Mouse (Mus musculus) CD4-positive, CD25-positive, alpha-beta regulatory T cell, adult 4 months (primary cell): ENCODE results near the gene Cyb561. TPM values are rescaled to one million over a fixed set of nuclear protein-coding genes. Genes with fewer than 3 reads are reported as not detected.

Experiments
- ATAC-seq: one replicate; pipeline ENCODE4 v1.8.0; 2017
- polyA plus RNA-seq, 2 experiments: library from polyadenylated mRNA; unstranded; fragments of 100-300 nt; shearing (Covaris generic); gene quantifications; one replicate each; pipeline ENCODE4 v1.2.1; 2017

Cyb561 gene
- polyA plus RNA-seq, 2 experiments from 2014 or later, result 0.48 to 1.7 TPM

DNA sequence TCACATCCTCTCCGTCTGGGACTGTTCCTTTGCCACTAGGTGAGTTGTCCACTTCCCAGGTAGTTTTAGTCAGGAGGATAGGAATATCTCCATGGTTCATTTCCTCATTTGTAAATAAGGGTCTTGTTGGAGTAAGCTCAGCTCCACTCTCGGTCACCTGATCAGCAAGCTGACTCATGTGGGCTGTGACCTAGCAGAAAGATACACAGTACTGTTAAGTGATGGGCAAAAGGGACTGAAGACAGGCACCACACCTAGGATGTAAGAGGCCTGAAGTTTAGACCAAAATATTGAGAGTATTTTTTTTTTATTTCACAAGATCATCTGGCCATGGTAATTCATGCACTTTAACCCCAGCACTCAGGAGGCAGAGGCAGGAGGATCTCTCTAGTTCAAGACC is 32.3 kb downstream of the Cyb561 start:
- no peak for ATAC-seq

DNA sequence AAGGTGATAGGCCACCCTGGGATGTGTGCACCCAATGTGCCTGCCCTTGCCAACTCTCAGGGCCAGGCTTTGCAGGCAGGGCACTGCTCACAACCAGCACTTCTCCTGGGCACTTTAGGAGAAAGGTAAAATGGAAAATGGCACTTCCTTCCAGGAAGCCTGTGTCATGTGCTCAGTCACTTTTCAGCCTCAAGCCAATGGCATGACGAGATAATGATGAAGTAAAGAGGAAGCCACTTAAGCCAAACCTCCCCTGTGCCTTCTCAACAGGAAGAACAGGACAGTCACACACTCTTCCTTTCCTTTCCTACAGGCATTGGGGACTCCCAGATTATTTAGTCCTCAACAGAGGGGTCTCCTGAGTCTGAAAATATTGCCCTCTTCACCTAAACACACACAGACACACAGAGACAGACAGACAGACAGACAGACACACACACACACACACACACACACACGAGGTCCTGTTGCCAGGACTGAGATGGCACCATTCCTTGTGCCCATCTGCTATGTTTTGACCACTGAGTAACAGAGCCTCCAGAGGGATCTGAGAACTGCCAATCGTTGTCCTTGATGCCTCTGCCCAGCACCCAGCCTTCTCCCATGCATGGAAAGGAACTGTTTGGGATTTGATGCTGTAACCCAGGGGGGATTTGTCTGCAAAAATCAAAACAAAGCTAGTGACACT is 32.9 kb downstream of the Cyb561 start:
- no peak for ATAC-seq

DNA sequence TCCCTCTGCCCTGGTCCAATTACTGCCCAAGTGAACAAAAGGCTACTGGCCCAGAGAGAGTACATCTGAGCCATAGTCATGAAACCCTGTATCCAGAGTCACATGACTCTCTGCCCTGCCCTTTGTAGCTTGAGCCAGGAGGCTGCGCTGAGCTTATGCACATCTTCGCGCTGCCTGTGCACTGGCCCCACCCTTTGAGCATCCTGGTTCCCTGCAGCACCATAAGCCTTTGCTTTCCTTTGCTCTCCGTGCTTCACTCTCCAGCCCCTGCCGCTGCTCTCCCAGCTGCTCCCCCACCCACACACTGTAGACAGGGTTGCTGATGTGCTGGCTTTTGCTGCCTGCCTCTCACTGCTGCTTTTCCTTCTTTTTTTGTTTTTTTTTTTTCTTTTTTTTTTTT is 39.6 kb downstream of the Cyb561 start:
- no peak for ATAC-seq

DNA sequence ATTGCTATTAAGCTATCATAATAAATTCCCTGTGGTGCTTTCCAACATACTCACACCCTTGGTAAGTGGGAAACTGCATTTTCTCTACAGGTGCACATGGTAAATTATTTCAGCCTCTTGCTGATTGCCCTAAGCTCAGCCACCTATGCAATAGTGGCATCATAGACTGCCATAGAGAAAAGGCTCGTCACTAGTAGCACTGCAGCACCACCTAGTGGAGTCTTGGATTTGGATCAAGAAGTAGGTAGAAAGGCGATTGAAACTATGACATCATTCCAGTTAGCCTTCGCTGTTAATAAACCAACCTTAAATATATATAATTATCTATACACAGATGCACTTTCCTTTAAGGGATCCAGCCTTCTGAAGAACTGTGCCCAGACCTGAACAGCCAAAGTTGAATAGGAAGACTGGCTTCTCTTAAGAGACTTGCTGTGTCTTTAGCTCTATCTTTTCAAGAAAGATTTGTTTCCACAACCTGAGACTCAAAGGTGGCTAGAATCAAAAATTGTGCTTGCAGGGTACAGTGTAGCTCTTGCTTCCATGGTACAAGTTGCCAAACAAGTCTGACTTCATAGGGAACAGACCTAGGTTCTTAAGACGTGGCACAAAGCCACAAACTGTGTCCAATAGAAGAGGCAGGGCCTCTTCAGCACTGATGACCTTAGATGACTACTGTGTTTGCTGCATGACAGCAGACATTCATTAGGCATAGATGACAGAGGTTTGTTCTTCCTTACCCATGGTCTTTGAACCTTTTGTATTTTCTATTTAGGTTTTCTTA is 41.4 kb downstream of the Cyb561 start:
- no peak for ATAC-seq

DNA sequence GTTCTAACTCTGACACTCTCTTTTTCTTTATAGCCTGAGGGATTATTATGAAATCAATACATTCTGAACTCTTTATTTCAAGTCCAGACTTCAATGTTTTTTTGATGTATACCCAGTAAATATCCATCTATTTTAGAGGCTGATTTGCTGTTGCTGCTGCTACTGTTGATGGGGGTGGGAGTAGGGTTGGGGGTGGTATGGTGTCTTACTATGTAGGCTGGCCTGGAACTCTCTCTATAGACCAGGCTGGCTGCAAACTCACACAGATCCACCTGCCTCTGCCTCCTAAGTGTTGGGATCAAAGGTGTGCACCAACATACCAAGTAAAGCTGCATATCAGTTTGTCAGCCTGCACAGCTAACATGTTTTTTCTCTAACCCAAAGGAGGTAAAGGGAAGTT is 42.0 kb downstream of the Cyb561 start:
- no peak for ATAC-seq

DNA sequence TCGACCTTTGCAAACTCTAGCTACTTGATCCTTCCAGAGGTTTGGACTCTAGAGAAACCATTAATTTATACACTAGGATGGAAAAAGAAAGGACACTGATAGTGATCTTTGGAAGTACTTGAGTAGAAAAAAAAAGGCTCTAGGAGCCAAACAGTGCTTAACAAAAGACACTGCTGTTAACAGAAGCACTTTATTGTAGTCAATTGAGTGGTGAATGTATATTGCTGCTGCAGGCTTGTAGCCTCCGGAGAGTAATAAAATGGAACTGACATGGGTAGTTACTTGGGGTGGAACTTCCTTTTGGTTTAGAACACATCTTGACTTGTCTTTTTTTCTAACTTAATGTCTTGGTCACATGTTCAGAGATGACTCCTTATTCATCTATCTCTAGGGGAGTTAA is 43.5 kb downstream of the Cyb561 start:
- ATAC-seq, result no peak

DNA sequence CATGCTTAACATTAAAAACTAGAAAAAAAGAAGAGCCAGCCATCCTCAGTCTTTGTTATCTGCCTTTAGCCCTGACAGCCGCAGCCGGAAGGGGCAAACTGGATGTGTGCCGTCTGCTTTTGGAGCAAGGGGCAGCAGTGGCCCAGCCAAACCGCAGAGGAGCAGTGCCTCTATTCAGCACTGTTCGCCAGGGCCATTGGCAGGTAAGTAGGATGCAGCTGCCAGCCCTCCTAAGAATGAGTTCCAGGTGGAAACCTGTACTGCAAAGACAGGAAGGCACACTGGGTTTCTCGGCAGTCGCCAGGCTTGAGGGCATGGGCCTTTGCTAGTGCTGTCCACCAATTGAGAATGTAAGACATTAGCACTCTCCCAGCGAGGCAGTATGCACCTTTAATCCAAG is 44.2 kb downstream of the Cyb561 start:
- no peak for ATAC-seq

DNA sequence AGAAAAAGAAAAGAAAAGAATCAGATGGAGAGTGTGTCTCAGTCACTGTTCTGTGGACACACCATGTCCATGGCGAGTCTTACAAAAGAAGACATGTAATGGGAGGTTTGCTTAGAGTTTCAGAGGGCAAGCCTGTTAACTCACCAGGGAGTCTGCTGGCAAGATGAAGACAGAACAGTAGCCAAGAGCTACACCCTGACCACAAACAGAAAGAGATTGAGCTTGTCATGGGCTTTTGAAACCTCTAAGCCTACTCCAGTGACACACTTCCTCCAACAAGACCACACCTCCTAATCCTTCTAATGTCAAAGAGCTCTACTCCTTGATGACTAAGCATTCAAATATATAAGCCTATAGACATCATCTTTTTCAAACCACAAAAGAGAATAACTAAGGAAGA is 45.8 kb downstream of the Cyb561 start:
- no peak for ATAC-seq

DNA sequence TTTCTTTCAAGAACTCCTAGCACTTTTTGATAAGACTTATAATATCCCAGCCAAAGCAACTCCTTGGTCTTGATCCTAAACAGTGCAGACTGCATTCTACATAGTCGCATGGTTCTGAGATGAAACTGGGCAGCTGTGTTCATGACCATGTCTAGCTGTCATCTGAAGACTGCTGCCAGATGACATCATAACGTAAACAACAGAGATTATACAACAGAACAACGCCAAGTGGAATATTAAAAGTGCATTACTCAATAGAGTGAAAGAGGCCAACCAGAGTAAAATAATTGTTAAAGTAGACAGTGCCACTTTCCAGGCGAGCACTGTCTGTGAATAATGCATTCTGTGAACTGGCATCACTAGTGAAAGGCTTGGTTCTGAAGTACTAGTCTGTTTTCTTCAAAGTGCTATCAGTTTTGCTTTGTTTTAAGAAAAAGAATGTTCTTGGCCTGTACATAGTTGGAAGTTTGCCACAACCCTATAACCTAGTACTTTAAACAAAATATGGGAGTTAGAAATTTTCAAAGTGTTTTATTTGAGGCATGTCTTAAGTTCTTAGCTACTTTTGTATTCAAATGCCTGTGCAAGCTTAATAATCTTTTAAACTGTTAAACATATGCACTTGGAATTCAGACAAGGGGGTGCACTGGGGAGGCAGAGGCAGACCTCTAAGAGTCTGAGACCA is 47.5 kb downstream of the Cyb561 start:
- no peak for ATAC-seq

DNA sequence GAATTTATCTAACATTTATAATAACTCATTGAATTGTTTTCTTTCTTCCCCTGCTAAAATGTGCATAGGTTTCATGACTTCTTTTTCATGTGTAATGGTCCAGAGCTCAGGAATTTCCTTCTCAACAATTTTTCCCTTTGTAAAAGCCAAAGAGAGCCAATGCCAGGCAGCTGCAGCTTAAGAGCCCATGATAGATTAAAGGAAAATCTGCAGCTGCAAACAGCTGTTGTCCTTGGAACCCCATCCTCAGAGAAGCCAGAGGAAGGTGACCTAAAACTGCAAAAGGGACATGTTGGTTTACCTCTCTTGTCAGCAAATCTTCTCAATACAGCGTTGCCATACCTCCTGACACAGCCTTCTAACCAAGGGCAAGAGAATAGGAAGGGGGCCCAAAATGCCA is 50.2 kb downstream of the Cyb561 start:
- ATAC-seq, result no peak

DNA sequence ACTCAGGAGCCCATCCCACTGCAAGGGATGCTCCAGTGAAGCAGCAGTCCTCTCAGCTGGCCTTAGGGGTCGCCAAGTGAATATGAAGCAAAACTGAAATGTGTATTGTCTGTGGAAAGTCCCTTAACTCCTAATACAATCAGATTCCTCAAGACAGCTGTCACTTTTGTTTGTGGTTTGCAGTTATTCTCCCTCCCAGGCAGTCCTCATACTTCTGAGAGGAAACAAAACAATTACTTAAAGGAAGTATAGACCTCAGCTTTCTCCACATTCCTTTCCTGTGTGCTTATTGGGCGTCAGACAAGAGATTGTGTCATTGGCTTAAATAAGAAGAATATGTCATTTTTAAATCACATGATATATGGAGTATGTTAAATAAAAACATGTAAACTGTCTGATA is 51.6 kb downstream of the Cyb561 start:
- ATAC-seq, result no peak

DNA sequence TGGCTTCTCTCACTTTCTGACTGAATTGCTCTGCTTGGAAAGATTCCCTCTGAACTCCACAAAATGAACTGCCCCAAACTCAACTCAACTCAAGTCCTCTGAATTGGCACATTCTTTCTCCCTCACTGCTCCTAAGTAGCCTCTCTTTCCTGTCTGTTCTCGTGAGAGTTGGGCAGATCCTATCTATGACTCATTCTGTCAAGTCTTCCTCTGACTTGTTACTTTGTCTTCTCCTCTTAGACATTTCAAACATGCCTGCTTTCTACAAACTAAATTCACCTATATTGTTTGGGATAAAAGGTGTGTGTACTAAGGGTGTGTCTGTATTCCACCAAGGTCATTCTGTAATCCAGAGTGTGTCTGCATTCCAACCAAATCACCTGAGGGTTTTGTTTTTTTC is 54.0 kb downstream of the Cyb561 start:
- ATAC-seq, result no peak

DNA sequence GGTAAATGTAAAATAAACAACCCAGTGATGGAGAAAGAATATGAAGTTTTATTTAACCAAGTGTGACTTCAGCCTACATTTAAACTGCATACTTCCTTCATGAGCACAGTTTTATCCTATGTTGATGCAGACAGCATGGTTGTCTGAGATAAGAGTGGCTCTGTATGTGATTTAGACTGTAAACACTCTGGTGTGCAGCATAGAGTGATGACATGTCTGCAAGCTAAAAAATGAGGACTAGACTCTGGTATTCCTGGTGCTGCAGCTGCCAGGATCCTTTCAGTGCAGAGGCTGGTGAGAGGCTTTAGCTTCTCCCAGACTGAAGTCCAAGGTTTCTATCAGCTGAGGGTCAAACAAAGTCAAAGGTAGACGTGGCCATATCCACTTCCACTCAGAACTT is 65.9 kb downstream of the Cyb561 start:
- no peak for ATAC-seq

DNA sequence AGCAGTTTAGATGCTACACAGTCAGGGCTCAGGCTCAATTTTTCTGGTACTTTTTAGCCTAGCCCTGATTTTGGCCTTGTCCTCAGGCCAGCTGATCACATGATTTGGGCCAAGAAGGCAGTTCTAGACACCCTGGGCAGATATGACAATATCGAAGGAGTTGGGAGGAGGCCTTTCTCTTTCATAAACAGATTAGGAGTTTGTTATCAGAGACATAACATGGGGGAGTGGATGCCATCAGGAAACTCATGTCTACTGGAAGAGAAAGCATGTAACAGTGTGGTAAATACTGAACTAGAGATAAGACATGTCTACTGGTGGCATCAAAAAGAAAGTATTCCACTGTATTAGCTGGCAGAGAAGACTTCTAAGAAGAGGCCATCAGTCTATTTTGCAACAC is 67.6 kb downstream of the Cyb561 start:
- ATAC-seq, result no peak

Other genes starting within 250 kb of the Cyb561 start
- gene Ace, start 14.6 kb upstream of the Cyb561 start, polyA plus RNA-seq, result not detected
- not detected for gene Ace3, start 41.3 kb upstream of the Cyb561 start, polyA plus RNA-seq
- gene Kcnh6, start 54.8 kb upstream of the Cyb561 start, polyA plus RNA-seq, result under 1 TPM in 1 of 2 experiments, not detected in 1; 0.18 TPM
- gene Dcaf7, start 83.5 kb upstream of the Cyb561 start, polyA plus RNA-seq, result 10 to 100 TPM; 23.9 to 26.4 TPM
- 10 to 100 TPM in 1 of 2 experiments, 1 to 10 TPM in 1; 7.4 to 18.0 TPM for gene Taco1, start 112.7 kb upstream of the Cyb561 start, polyA plus RNA-seq
- gene Map3k3, start 131.3 kb upstream of the Cyb561 start, polyA plus RNA-seq, result 10 to 100 TPM; 30.1 to 37.1 TPM
- gene Gm10840, start 207.5 kb upstream of the Cyb561 start, polyA plus RNA-seq, result not detected
- gene Limd2, start 207.5 kb upstream of the Cyb561 start, polyA plus RNA-seq, result 100 to 1,000 TPM; 597 to 715 TPM
- 10 to 100 TPM; 34.5 to 40.0 TPM for gene Strada, start 248.8 kb upstream of the Cyb561 start, polyA plus RNA-seq